Mouse (Mus musculus) gonadal fat pad, adult 2 months (tissue): ENCODE data around the gene Hfe. TPM values are rescaled to one million over a fixed set of nuclear protein-coding genes. Genes with fewer than 3 reads are reported as not detected.
"Not testable (repeated sequence)": the region's sequence is repeated elsewhere in the genome, so short reads cannot be mapped to it uniquely, and the experiment has no call there.

ENCODE experiments used
- DNase-seq: peaks from one replicate; pipeline ENCODE4 v3.0.0-alpha.2; 2012; ENCODE audit warnings: low read depth
- polyA plus RNA-seq: library from polyadenylated mRNA; depleted of rRNA; stranded (reverse); fragments of >200 nt; gene quantifications from 2 replicates; pipeline ENCODE4 v1.2.3, GENCODE M21; 2012; rRNA removed

Gene Hfe
- polyA plus RNA-seq, 1 experiment, result 43.9 TPM

- no peak for DNase-seq
Observed at GRCm38 (mm10) chr13:23685966-23686365, 24.7 kb downstream of the Hfe start.

- no peak for DNase-seq
Observed at GRCm38 (mm10) chr13:23685121-23685861, 25.4 kb downstream of the Hfe start.

GRCm38 (mm10) chr13:23684295-23684945, 26.2 kb downstream of the Hfe start:
- not testable (repeated sequence) for DNase-seq

- peak; percentile 95 for DNase-seq
Observed at GRCm38 (mm10) chr13:23683755-23684281, 26.8 kb downstream of the Hfe start, which contains the start of the genes Hist1h2ac and Hist1h2bc. Gene Hist1h2ac, minus strand, starts transcription at chr13:23683948. Gene Hist1h2bc, plus strand, starts transcription at chr13:23684199.

GRCm38 (mm10) chr13:23682947-23683754, 27.5 kb downstream of the Hfe start:
- not testable (repeated sequence) for DNase-seq

- no peak for DNase-seq
Observed at GRCm38 (mm10) chr13:23682623-23682946, 28.1 kb downstream of the Hfe start.

GRCm38 (mm10) chr13:23681990-23682582, 28.6 kb downstream of the Hfe start:
- DNase-seq, result no peak

- no peak for DNase-seq
Observed at GRCm38 (mm10) chr13:23662536-23662935, 48.1 kb downstream of the Hfe start.

GRCm38 (mm10) chr13:23659636-23660366, 50.9 kb downstream of the Hfe start:
- no peak for DNase-seq

Other genes with a start within 250 kb of the Hfe start
- gene Btn1a1, start 245.0 kb downstream of the Hfe start, polyA plus RNA-seq, result 0.09 TPM in 1 of 2 replicates, not detected in the other
- 0.09 TPM in 1 of 2 replicates, not detected in the other for gene Btn2a2, start 222.0 kb downstream of the Hfe start, polyA plus RNA-seq
- 50.9 and 92.4 TPM in 2 replicates for gene Hist1h4h, start 179.8 kb downstream of the Hfe start, polyA plus RNA-seq
- gene Hist1h2af, start 176.9 kb downstream of the Hfe start, polyA plus RNA-seq, result 20.4 and 27.6 TPM in 2 replicates
- 1.5 and 2.8 TPM in 2 replicates for gene Hist1h3g, start 175.4 kb downstream of the Hfe start, polyA plus RNA-seq
- 0.61 and 0.81 TPM in 2 replicates for gene Hist1h2bh, start 167.5 kb downstream of the Hfe start, polyA plus RNA-seq
- gene Hist1h3f, start 166.8 kb downstream of the Hfe start, polyA plus RNA-seq, result 1.9 and 2.1 TPM in 2 replicates
- 3.9 and 8.5 TPM in 2 replicates for gene Hist1h4f, start 159.2 kb downstream of the Hfe start, polyA plus RNA-seq
- gene Hist1h1d, start 157.6 kb downstream of the Hfe start, polyA plus RNA-seq, result 0.19 and 0.24 TPM in 2 replicates
- gene Hist1h3e, start 148.5 kb downstream of the Hfe start, polyA plus RNA-seq, result 11.9 and 13.2 TPM in 2 replicates
- 0.49 and 1.3 TPM in 2 replicates for gene Hist1h2ae, start 139.6 kb downstream of the Hfe start, polyA plus RNA-seq
- 18.7 and 22.4 TPM in 2 replicates for gene Hist1h2bg, start 139.5 kb downstream of the Hfe start, polyA plus RNA-seq
- 2.0 and 2.9 TPM in 2 replicates for gene Hist1h2bf, start 136.7 kb downstream of the Hfe start, polyA plus RNA-seq
- gene Hist1h2ad, start 136.5 kb downstream of the Hfe start, polyA plus RNA-seq, result 1.3 and 2.0 TPM in 2 replicates
- 3.8 and 4.1 TPM in 2 replicates for gene Hist1h3d, start 135.1 kb downstream of the Hfe start, polyA plus RNA-seq
- gene Hist1h4d, start 129.3 kb downstream of the Hfe start, polyA plus RNA-seq, result 6.9 and 9.6 TPM in 2 replicates
- gene Hist1h2be, start 89.7 kb downstream of the Hfe start, polyA plus RNA-seq, result 5.4 and 9.0 TPM in 2 replicates
- 3.1 and 3.9 TPM in 2 replicates for gene Hist1h1e, start 88.3 kb downstream of the Hfe start, polyA plus RNA-seq
- 0.32 and 0.63 TPM in 2 replicates for gene Hist1h2ac, start 26.9 kb downstream of the Hfe start, polyA plus RNA-seq
- 245 and 281 TPM in 2 replicates for gene Hist1h2bc, start 26.7 kb downstream of the Hfe start, polyA plus RNA-seq
- not detected in 2 replicates for gene Hist1h1t, start 15.0 kb downstream of the Hfe start, polyA plus RNA-seq
- gene Hist1h4c, start 12.4 kb downstream of the Hfe start, polyA plus RNA-seq, result 3.9 and 6.4 TPM in 2 replicates
- gene Hist1h1c, start 28.0 kb upstream of the Hfe start, polyA plus RNA-seq, result 70.6 and 72.3 TPM in 2 replicates
- gene Hist1h3c, start 34.7 kb upstream of the Hfe start, polyA plus RNA-seq, result 2.4 and 3.3 TPM in 2 replicates
- 2.2 and 5.9 TPM in 2 replicates for gene Hist1h2bb, start 35.9 kb upstream of the Hfe start, polyA plus RNA-seq
- gene Hist1h2ab, start 40.3 kb upstream of the Hfe start, polyA plus RNA-seq, result 0.61 and 2.9 TPM in 2 replicates
- gene Hist1h3b, start 41.4 kb upstream of the Hfe start, polyA plus RNA-seq, result 1.4 and 3.1 TPM in 2 replicates
- gene Hist1h4b, start 46.2 kb upstream of the Hfe start, polyA plus RNA-seq, result 0.82 and 3.9 TPM in 2 replicates
- 5.8 and 9.3 TPM in 2 replicates for gene Hist1h4a, start 50.4 kb upstream of the Hfe start, polyA plus RNA-seq
- 2.8 and 4.3 TPM in 2 replicates for gene Hist1h3a, start 51.5 kb upstream of the Hfe start, polyA plus RNA-seq
- not detected in 2 replicates for gene Hist1h1a, start 52.8 kb upstream of the Hfe start, polyA plus RNA-seq
- 0.10 and 0.16 TPM in 2 replicates for gene Trim38, start 59.1 kb upstream of the Hfe start, polyA plus RNA-seq
- 0.04 TPM in 1 of 2 replicates, not detected in the other for gene Slc17a2, start 96.1 kb upstream of the Hfe start, polyA plus RNA-seq
- 0.06 TPM in 1 of 2 replicates, not detected in the other for gene Slc17a3, start 128.6 kb upstream of the Hfe start, polyA plus RNA-seq
- gene Slc17a1, start 156.9 kb upstream of the Hfe start, polyA plus RNA-seq, result 0.05 TPM in 1 of 2 replicates, not detected in the other
- 0.08 and 0.10 TPM in 2 replicates for gene Slc17a4, start 204.2 kb upstream of the Hfe start, polyA plus RNA-seq
- gene Hist1h2ba, start 223.3 kb upstream of the Hfe start, polyA plus RNA-seq, result 0.77 TPM in 1 of 2 replicates, not detected in the other
- not detected in 2 replicates for gene Hist1h2aa, start 223.6 kb upstream of the Hfe start, polyA plus RNA-seq